Mouse (Mus musculus) neutrophil, adult 65 days (primary cell): ENCODE data around the gene Pisd. TPM values are rescaled to one million over a fixed set of nuclear protein-coding genes. Genes with fewer than 3 reads are reported as not detected.

Source experiments
- total RNA-seq: library from RNA; stranded (reverse); gene quantifications from 2 replicates; pipeline ENCODE4 v1.2.4, GENCODE M21; 2023

Pisd gene
- 60.4 and 64.5 TPM in 2 replicates for total RNA-seq

DNA sequence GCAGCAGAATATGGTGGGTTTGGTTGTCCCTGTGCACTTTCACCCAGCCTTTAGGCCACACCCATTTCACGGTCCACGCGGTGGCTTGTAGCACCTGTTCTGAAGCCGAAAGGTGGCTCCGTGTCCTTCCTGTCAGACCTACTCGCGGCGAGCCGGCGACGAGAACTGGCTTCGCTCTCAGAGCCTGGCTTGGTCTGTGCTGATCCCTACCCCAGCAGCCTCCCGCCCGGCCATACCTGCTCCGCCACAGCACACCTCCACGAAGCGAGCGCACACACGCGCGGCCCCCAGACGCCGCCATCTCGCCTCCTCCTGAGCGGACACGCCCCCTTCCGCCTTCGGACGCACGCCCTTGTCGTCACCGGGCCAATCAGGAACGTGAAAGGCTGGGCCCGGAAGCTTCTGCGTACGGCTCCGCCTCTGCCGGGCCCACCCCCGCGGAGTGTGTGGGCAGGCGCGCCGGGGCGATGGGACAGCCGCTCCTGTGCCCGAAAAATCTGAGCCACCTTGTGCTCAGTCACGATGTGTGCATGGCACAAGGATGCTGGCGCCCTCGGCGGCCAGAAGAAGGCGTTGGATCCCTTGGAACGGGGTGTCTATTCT is at the start of gene Pisd:
Pisd (minus strand) TSS at position 334 of the 603 bp plus-strand sequence.

DNA sequence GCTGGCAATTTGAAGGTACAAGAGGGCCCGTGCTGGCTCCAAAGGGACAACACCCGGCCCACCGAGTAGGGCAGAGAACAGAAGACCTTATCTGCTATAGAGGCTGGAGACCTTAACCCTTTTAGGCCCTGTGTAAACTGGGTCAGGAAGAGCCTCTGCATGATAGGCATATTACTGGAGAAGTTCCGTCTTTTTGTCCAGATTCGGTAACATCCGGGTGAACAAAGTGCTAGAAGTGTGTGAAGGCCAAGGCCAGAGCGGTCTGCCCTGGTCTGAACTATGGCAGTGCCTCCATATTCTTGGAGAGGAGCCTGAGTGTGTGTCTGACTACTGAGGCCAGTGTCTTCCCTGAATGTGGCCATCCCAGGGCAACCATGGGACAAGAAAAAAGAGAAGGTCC is 41.6 kb upstream of the Pisd start, which contains the start of gene Gm20671:
Gm20671 (minus strand) TSS at position 101 of the 400 bp plus-strand sequence.

Other genes starting within 250 kb of the Pisd start
- 2.1 and 3.5 TPM in 2 replicates for gene Yes1, start 174.5 kb downstream of the Pisd start, total RNA-seq
- not detected in 2 replicates for gene Gm20671, start 41.5 kb upstream of the Pisd start, total RNA-seq
- 31.2 and 38.3 TPM in 2 replicates for gene Prr14l, start 68.6 kb upstream of the Pisd start, total RNA-seq
- 22.2 and 35.9 TPM in 2 replicates for gene Depdc5, start 78.1 kb upstream of the Pisd start, total RNA-seq
- gene Ywhah, start 233.2 kb upstream of the Pisd start, total RNA-seq = 108 and 124 TPM in 2 replicates